Mouse (Mus musculus): ENCODE data around the gene Polr2e.

Gene Polr2e

GRCm38 (mm10) chr10:80039559-80039979 is at the start of gene Polr2e:
Polr2e (minus strand) TSS chr10:80039795.
- peak; percentile 96 to 97 for DNase-seq (ENCODE audit: low spot score in 2 of 2)

GRCm38 (mm10) chr10:80089146-80089545 is 49.6 kb upstream of the Polr2e start:
- DNase-seq (ENCODE audit: low spot score in 2 of 2), result no peak

GRCm38 (mm10) chr10:80087483-80087882 is 47.9 kb upstream of the Polr2e start:
- no peak for DNase-seq (ENCODE audit: low spot score in 2 of 2)

- DNase-seq (ENCODE audit: low spot score in 2 of 2), result no peak
These were observed 47.3 kb upstream of the Polr2e start for GRCm38 (mm10) chr10:80086847-80087246.

GRCm38 (mm10) chr10:80084817-80085487 is 45.4 kb upstream of the Polr2e start:
- no peak for DNase-seq (ENCODE audit: low spot score in 2 of 2)

GRCm38 (mm10) chr10:80081075-80081474 is 41.5 kb upstream of the Polr2e start:
- no peak for DNase-seq (ENCODE audit: low spot score in 2 of 2)

- DNase-seq (ENCODE audit: low spot score in 2 of 2), result no peak
These were observed 40.9 kb upstream of the Polr2e start for GRCm38 (mm10) chr10:80080396-80081070.

- no peak for DNase-seq (ENCODE audit: low spot score in 2 of 2)
These were observed 38.8 kb upstream of the Polr2e start for GRCm38 (mm10) chr10:80078366-80078765.

GRCm38 (mm10) chr10:80077312-80077711 is 37.7 kb upstream of the Polr2e start:
- DNase-seq (ENCODE audit: low spot score in 2 of 2), result no peak

GRCm38 (mm10) chr10:80076386-80076785 is 36.8 kb upstream of the Polr2e start:
- DNase-seq (ENCODE audit: low spot score in 2 of 2), result no peak

GRCm38 (mm10) chr10:80075924-80076323 is 36.3 kb upstream of the Polr2e start:
- no peak for DNase-seq (ENCODE audit: low spot score in 2 of 2)

- DNase-seq (ENCODE audit: low spot score in 2 of 2), result peak; percentile 70 to 77
These were observed 35.4 kb upstream of the Polr2e start for GRCm38 (mm10) chr10:80074813-80075601.

- no peak for DNase-seq (ENCODE audit: low spot score in 2 of 2)
These were observed 33.3 kb upstream of the Polr2e start for GRCm38 (mm10) chr10:80072623-80073489.

- DNase-seq (ENCODE audit: low spot score in 2 of 2), result no peak
These were observed 31.9 kb upstream of the Polr2e start for GRCm38 (mm10) chr10:80071516-80071900.

GRCm38 (mm10) chr10:80070837-80071515 is 31.4 kb upstream of the Polr2e start:
- peak; percentile 74 to 75 for DNase-seq (ENCODE audit: low spot score in 2 of 2)

GRCm38 (mm10) chr10:80069948-80070450 is 30.4 kb upstream of the Polr2e start:
- no peak for DNase-seq (ENCODE audit: low spot score in 2 of 2)

GRCm38 (mm10) chr10:80069251-80069650 is 29.7 kb upstream of the Polr2e start:
- DNase-seq (ENCODE audit: low spot score in 2 of 2), result no peak

- DNase-seq (ENCODE audit: low spot score in 2 of 2), result no peak
These were observed 24.5 kb upstream of the Polr2e start for GRCm38 (mm10) chr10:80063877-80064650.

- no peak for DNase-seq (ENCODE audit: low spot score in 2 of 2)
These were observed 23.5 kb upstream of the Polr2e start for GRCm38 (mm10) chr10:80063104-80063503.

Measured in urinary bladder, postnatal 4 days (tissue).